Mouse (Mus musculus) forebrain, embryonic 14.5 days (tissue): ENCODE data around the gene Gm6217. TPM values are rescaled to one million over a fixed set of nuclear protein-coding genes. Genes with fewer than 3 reads are reported as not detected.

Source experiments
- ATAC-seq: fragments of 200-750 bp; cut with Nextera tagmentation; 2 replicates; pipeline ENCODE4 v1.8.0; 2017; ENCODE audit warnings: mild to moderate bottlenecking, moderate library complexity
- DNase-seq: peaks from one replicate; pipeline ENCODE4 v3.0.0-alpha.2; 2015; ENCODE audit warnings: low spot score
- H3K27ac ChIP-seq: fragments of 300-500 bp; sonication (generic); 2 replicates; pipeline ENCODE4 v1.5.1; 2014; ENCODE audit warnings: low read depth, mild to moderate bottlenecking, control low read depth, low read length, moderate library complexity
- H3K27me3 ChIP-seq: fragments of 300-500 bp; sonication (generic); replicated peaks from 2 replicates; pipeline ENCODE4 v1.6.1; 2014; ENCODE audit warnings: low read length, control low read depth, mixed read lengths; ENCODE audit not compliant: control insufficient read depth, insufficient read depth
- H3K36me3 ChIP-seq: fragments of 300-500 bp; sonication (generic); 2 replicates; pipeline ENCODE4 v1.6.1; 2014; ENCODE audit warnings: low read length, control low read depth; ENCODE audit not compliant: control insufficient read depth, insufficient read depth
- H3K4me1 ChIP-seq: fragments of 300-500 bp; sonication (generic); 2 replicates; pipeline ENCODE4 v1.6.1; 2014; ENCODE audit warnings: antibody characterized with exemption, low read length, control low read depth; ENCODE audit not compliant: control insufficient read depth, insufficient read depth
- H3K4me2 ChIP-seq: fragments of 300-500 bp; sonication (generic); 2 replicates; pipeline ENCODE4 v1.6.1; 2014; ENCODE audit warnings: mild to moderate bottlenecking, control low read depth, low read length
- H3K4me3 ChIP-seq: fragments of 300-500 bp; sonication (generic); 2 replicates; pipeline ENCODE4 v1.5.1; 2014; ENCODE audit warnings: low read depth, low read length, control low read depth
- H3K9ac ChIP-seq: fragments of 300-500 bp; sonication (generic); 2 replicates; pipeline ENCODE4 v1.6.1; 2014; ENCODE audit warnings: mild to moderate bottlenecking, low read length, control low read depth, moderate library complexity
- H3K9me3 ChIP-seq: fragments of 300-500 bp; sonication (generic); replicated peaks from 2 replicates; pipeline ENCODE4 v1.6.1; 2016; ENCODE audit warnings: low read length, control low read depth, mixed read lengths; ENCODE audit not compliant: control insufficient read depth
- WGBS: fragments of 180-500 bp; shearing (Covaris S2); extraction: QIAGEN DNeasy Blood & Tissue Kit; methylation state at CpG from one replicate; pipeline ENCODE4 v1.1.7; 2014; 5-methylcytosine and 5-hydroxymethylcytosine counted together
- polyA plus RNA-seq: library from polyadenylated mRNA; unstranded; fragments of >200 nt; fragmentation: Nextera tagmentation; extraction: Ambion mirVana; gene quantifications from 2 replicates; pipeline ENCODE4 v1.2.1, GENCODE M21; 2014

The Gm6217 gene
- polyA plus RNA-seq, 1 experiment from 2014 or later: not detected

DNA sequence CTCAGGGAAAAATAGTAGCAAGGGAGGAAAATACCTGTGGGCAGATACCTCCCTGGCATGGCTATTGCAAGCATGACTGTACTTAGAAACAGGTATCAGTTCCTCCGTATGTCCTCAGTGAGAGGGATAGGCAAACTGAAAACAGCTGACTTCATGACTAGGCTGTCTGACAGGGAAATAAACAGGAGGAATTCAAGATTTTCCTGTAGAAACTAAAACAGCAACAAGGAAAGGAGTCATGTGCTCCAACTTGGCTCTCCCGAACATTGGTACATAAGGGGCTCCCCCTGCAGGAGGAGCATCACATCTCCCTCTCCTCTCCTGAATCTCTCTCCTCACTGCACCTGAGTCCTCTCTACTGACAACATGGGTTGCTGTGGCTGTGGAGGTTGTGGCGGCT is 18.2 kb downstream of the Gm6217 start, which contains the start of gene A030005L19Rik:
TSS of gene A030005L19Rik (plus strand) at position 301 of the 400 bp plus-strand sequence.
- 90% methylated on average over 3 of the region's 3 CpGs for WGBS

DNA sequence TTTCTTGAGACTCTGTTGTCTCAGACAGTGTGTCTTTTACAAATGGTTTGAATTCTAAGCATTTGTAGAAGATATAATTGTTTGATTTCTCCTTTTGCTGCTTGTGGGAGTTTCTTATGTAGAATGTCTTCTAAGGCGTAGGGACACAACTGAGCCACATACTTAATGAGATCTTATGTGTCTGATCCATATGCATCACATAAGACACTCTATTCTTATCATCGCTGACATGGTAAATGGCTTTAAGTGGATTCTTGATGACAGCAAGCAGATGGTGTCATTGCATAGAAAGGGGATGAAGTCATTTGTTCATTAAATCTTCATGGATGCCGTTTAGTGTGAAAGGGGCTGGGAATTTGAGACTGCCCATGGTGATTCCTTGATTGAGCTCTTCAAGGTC is 25.3 kb downstream of the Gm6217 start:
- Histone ChIP-seq H3K4me3 (no peak overlapping the region), H3K27ac (no peak overlapping the region), H3K9ac (no peak overlapping the region), H3K36me3 (peaks cover 21% of the 10 kb centered on the region; the same call in 1 of the 2 replicates), H3K9me3 (no peaks in the 10 kb centered on the region), H3K27me3 (no peaks in the 10 kb centered on the region), H3K4me2 (no peak overlapping the region), H3K4me1 (no peaks in the 10 kb centered on the region)
- ATAC-seq (0 out of 2 replicates have a peak, but pooled peaks have one; percentile 16), DNase-seq (peak; percentile 26)
- 46% methylated on average over 3 of the region's 3 CpGs for WGBS

More for the DNA sequence above, 18.2 kb downstream of the Gm6217 start, which contains the start of gene A030005L19Rik:
- H3K27me3 ChIP-seq: no peaks in the 10 kb centered on the region
- H3K9me3 ChIP-seq: no peaks in the 10 kb centered on the region
- no peak within 1 kb of the TSS for H3K27ac ChIP-seq
- ATAC-seq (no peak), DNase-seq (no peak)
- no peak within 1 kb of the TSS for H3K4me2 ChIP-seq
- H3K4me3 ChIP-seq: no peak within 1 kb of the TSS
- no peaks in the 10 kb centered on the region for H3K36me3 ChIP-seq
- no peaks in the 10 kb centered on the region for H3K4me1 ChIP-seq
- H3K9ac ChIP-seq: no peak within 1 kb of the TSS

GRCm38 (mm10) chr1:82901201-82901600 is 30.0 kb downstream of the Gm6217 start:
- no peak for ATAC-seq
- H3K36me3 ChIP-seq: peaks cover 42% of the 10 kb centered on the region; the same call in 1 of the 2 replicates
- H3K9me3 ChIP-seq: no peaks in the 10 kb centered on the region
- no peak overlapping the region for H3K9ac ChIP-seq
- 96% methylated on average over 3 of the region's 3 CpGs for WGBS
- no peak overlapping the region for H3K4me2 ChIP-seq
- H3K4me3 ChIP-seq: no peak overlapping the region
- no peaks in the 10 kb centered on the region for H3K27me3 ChIP-seq
- H3K27ac ChIP-seq: no peak overlapping the region
- H3K4me1 ChIP-seq: no peaks in the 10 kb centered on the region
- DNase-seq: no peak

DNA sequence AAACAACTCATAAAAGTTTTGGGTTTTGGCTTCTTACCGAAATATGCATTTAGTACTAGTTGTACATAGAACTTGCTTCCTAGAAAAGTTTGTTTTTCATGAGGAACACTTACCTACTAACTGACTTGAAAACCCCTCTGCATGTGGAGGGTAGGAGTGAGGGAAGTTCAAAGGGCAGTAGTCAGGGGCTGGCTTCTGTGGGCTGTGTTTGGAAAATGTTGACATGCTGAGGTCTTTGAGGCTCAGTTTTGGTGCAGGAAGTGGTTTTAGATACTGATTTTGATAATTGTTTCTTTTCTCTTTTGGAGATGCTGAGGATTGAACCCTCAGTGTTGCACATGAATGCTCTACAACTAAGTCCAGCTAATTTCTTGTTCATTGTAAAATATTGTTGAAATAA is 30.6 kb downstream of the Gm6217 start:
- DNase-seq (no peak), ATAC-seq (no peak)
- H3K4me3 ChIP-seq: no peak overlapping the region
- H3K27ac ChIP-seq: no peak overlapping the region
- H3K4me2 ChIP-seq: no peak overlapping the region
- no peaks in the 10 kb centered on the region for H3K27me3 ChIP-seq
- 93% methylated on average over 1 of the region's 1 CpGs for WGBS
- no peaks in the 10 kb centered on the region for H3K9me3 ChIP-seq
- H3K4me1 ChIP-seq: no peaks in the 10 kb centered on the region
- no peak overlapping the region for H3K9ac ChIP-seq
- H3K36me3 ChIP-seq: peaks cover 42% of the 10 kb centered on the region; the same call in 1 of the 2 replicates

- Histone ChIP-seq H3K4me3 (no peak overlapping the region), H3K27ac (no peak overlapping the region), H3K9ac (no peak overlapping the region), H3K9me3 (no peaks in the 10 kb centered on the region), H3K4me2 (no peak overlapping the region), H3K4me1 (no peaks in the 10 kb centered on the region), H3K36me3 (peaks cover 30% of the 10 kb centered on the region), H3K27me3 (no peaks in the 10 kb centered on the region)
- DNase-seq: no peak
- 93% methylated on average over 7 of the region's 7 CpGs for WGBS
- no peak for ATAC-seq
Measured at GRCm38 (mm10) chr1:82893269-82893668, 37.9 kb downstream of the Gm6217 start.

Other genes with a start within 250 kb of the Gm6217 start
- 462 and 492 TPM in 2 replicates for gene Mff, start 206.5 kb downstream of the Gm6217 start, polyA plus RNA-seq
- gene Tm4sf20, start 162.9 kb downstream of the Gm6217 start, polyA plus RNA-seq: not detected in 2 replicates
- not detected in 2 replicates for gene Gm47791, start 160.2 kb downstream of the Gm6217 start, polyA plus RNA-seq
- 40.4 and 42.3 TPM in 2 replicates for gene Agfg1, start 91.9 kb downstream of the Gm6217 start, polyA plus RNA-seq
- not detected in 2 replicates for gene A030005L19Rik, start 18.1 kb downstream of the Gm6217 start, polyA plus RNA-seq
- not detected in 2 replicates for gene A030014E15Rik, start 6.5 kb downstream of the Gm6217 start, polyA plus RNA-seq
- gene A030003K21Rik, start 12.0 kb upstream of the Gm6217 start, polyA plus RNA-seq: not detected in 2 replicates
- not detected in 2 replicates for gene Gm7544, start 24.6 kb upstream of the Gm6217 start, polyA plus RNA-seq
- not detected in 2 replicates for gene Gm47955, start 28.9 kb upstream of the Gm6217 start, polyA plus RNA-seq
- gene Gm47959, start 69.1 kb upstream of the Gm6217 start, polyA plus RNA-seq: not detected in 2 replicates
- gene Slc19a3, start 107.0 kb upstream of the Gm6217 start, polyA plus RNA-seq: 0.57 and 0.75 TPM in 2 replicates
- gene Krtap28-10, start 111.1 kb upstream of the Gm6217 start, polyA plus RNA-seq: not detected in 2 replicates
- not detected in 2 replicates for gene Gm47969, start 113.5 kb upstream of the Gm6217 start, polyA plus RNA-seq
- not detected in 2 replicates for gene A030005K14Rik, start 128.0 kb upstream of the Gm6217 start, polyA plus RNA-seq
- gene Krtap28-13, start 129.5 kb upstream of the Gm6217 start, polyA plus RNA-seq: not detected in 2 replicates
- not detected in 2 replicates for gene Ccl20, start 185.4 kb upstream of the Gm6217 start, polyA plus RNA-seq
- gene Daw1, start 228.4 kb upstream of the Gm6217 start, polyA plus RNA-seq: 0.51 and 0.80 TPM in 2 replicates